Mouse (Mus musculus): ENCODE results near the gene Jmjd8. TPM values are rescaled to one million over a fixed set of nuclear protein-coding genes. Genes with fewer than 3 reads are reported as not detected.
"Not testable (repeated sequence)": the region's sequence is repeated elsewhere in the genome, so short reads cannot be mapped to it uniquely, and the experiment has no call there.

The Jmjd8 gene
- polyA plus RNA-seq, 2 experiments from 2014 or later, result 11.4 to 21.9 TPM

DNA sequence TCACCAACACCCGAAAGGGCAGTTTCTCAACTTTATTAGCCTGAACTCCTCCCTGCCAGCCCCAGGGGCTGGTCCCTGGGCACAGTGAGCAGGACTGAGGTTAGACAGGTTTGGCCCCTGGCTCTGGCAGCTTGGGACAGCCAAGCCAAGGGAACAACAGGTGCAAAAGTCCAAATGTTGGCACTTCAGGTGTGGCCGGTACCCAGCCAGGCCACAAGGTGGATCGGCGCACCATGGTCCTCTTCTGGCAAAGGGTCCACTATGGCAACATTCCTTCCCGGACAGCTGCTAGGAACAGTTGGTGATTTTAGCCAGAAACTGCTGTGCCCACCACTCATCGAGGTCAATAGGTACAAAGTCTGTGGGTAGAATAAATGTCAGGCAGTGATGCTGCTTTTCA is 35.0 kb downstream of the Jmjd8 start:
- no peak for ATAC-seq

DNA sequence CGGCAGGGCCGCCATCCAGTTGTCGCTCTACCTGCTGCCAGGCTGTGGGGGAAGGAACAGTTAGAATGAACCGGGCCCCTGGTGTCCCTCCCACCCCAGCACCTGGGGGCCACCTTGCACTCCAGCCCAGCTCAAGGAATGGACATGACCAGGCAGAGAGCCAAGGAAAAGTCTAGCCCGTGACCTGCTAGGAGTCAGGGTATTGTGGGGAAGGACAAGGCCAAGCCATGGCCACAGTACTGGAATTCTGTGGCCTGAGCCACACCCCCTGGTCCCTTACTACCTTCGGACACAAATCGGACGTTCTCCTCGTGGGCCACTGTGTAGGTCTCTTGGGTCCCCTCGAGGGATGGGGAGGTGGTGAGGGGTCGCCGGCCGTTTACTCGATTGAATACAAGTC is 35.6 kb downstream of the Jmjd8 start:
- no peak for ATAC-seq

DNA sequence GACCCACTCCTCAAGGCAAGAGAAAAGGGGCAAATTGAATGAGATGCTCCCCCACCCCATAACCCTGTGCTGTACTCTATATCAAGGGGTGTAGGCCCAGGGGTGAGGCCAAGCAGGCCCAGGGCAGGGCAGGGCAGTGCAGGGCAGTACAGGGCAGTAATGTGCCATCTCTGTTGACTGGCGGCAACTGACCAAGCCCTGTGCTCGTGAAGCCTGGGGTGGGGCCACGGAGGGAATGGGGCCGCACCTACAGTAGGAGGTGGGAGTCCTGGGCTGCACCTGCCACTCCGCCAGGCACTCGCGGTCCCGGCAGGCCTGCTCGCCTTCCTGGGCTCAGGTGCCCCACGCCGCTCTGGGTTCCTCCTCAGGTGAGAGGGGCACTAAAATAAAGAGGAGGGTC is 36.6 kb downstream of the Jmjd8 start:
- no peak for ATAC-seq

DNA sequence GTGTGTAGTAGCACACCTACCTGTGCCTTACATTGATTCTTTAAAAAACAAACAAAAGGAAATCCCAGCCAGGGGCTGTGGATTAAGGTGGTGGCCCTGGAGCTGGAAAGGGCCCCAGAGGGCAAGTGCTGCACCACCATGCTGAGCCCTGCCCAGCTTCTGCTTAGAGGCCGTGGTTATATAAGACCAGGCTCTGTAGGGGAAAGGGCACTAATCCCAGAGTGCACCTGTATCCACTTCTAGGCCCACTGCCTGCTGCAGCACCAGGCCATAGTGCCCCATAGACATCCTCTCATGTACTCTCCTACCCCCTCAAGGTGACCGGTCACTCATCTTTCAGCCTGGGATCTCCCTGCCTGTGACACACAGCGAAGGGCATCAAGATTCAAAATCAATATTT is 37.5 kb downstream of the Jmjd8 start:
- no peak for ATAC-seq

DNA sequence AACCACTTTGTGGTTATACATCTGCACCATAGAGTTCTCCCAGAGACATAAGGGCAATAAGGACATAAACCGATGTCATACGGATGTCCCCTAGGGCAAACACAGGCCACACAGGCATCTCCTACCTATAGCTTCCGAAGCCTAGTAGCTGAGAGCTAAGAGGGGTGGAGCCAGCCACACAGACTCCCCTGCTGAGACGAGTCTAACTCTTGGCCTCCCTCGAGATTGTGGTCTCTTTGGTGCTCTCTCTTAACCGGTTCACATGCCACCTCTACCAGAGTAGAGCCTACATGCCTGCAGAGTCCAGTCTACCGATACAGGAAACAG is 38.8 kb downstream of the Jmjd8 start:
- ATAC-seq, result no peak

DNA sequence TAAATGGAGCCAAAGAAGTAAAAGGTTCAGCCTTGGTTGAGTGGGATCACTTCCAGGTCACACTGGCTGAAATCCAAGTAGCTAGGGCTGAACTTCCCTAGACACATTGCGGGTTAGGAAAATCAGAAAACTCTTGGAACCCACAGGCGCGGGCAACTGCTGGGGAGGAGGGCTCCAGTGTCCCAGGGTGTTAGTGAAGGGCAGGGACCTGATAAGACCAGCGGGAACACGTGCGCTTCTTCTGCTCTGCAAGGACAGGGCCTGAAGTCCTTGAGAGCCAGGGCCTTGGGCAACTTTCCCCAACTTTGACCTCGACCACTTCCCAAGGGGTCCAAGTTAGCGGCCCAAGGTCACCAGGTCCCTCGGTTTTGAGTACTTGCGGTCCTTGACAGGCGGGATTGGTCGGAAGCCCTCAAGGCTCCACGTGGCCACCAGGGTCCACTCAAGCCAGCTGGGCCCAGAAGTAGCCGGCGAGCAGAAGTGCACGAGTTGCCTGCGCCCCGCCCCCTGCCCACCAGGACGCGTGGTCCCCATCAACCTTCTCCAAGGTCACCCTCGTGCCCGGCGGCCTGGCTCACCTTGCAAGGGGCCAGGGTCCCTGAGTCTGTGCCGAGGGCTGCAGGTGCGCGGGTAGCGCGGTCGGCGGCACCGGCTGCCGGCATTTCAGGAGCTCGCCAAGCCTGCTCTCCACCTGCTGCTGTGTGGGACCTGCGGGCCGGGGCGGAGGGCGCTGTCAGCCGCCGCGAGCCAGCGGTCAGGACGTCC is 39.4 kb downstream of the Jmjd8 start:
- ATAC-seq, result no peak

DNA sequence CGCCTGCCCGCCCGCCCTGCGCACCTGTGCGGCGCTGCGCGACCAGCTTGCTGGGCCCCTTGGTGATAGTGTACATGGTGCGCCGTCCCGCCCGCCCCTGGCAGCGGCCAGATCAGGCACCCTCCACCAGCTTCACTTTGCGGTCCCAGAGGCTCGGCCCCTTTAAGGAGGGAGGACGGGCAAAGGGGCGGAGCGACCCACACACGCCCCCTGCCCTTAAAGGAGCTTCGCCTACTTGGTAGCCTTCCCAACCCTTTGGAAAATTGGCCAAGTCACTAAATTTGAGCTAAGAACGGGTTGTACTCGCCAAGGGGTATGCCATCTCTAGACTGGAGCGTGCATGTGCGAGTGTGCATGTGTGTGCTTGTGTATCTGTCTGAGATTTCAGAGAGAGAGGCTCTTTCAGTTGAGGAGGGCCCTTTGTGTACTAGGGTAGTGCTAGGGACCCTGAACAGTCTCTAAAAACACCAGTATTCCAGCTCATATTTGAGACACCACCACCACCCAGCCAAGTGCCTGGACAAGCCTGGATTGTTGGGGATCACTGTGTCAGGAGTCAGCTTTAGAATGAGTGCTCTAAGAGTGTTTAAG is 40.0 kb downstream of the Jmjd8 start, which contains the start of gene Mcrip2:
Gene Mcrip2 (minus strand): TSS at position 164 of the 591 bp plus-strand sequence.
- peak; percentile 73 for ATAC-seq

DNA sequence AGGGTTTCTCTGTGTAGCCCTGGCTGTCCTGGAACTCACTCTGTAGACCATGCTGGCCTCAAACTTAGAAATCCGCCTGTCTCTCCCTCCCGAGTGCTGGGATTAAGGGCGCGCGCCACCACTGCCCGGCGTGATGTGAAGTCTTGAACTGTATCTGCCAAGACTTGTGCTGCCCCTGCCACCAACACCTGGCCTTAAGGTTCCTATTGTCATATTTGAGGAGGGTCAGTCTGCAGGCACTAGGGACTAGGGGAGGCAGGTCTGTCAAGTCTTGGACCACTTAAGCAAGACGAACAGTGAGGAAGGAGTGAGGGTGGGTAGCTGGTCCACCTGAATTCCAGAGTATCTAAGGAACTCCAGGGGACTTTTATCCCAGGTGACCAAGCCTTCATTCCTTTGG is 40.8 kb downstream of the Jmjd8 start:
- no peak for ATAC-seq

DNA sequence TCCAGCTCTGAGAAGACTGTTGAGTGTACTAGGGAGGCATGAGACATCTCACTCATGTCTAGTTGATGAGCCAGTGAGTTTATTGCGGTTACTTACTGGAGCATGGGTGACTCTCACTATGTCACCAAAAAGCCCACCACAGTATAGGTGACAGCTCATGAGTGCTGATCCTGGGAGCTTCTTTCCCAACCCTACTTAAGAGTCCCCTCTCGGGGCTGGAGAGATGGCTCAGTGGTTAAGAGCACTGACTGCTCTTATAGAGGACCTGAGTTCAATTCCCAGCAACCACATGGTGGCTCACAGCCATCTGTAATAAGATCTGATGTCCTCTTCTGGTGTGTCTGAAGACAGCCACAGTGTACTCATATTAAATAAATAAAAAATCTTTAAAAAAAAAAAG is 41.3 kb downstream of the Jmjd8 start:
- ATAC-seq, result no peak

DNA sequence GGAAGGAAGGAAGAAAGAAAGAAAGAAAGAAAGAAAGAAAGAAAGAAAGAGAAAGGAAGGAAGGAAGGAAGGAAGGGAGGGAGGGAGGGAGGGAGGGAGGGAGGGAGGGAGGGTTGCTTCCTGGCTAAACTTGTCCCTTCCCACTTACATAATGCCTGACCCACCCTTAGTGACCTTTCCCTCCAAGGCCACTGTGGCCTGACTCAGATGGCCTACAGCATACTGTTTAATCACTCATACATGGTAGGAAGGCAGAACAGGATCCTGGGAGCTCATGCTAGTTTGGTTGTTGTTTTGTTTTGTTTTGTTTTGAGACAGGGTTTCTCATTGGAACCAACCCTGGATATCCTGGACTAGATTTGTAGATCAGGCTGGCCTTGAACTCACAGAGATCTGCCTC is 42.9 kb downstream of the Jmjd8 start:
- ATAC-seq, result not testable (repeated sequence)

DNA sequence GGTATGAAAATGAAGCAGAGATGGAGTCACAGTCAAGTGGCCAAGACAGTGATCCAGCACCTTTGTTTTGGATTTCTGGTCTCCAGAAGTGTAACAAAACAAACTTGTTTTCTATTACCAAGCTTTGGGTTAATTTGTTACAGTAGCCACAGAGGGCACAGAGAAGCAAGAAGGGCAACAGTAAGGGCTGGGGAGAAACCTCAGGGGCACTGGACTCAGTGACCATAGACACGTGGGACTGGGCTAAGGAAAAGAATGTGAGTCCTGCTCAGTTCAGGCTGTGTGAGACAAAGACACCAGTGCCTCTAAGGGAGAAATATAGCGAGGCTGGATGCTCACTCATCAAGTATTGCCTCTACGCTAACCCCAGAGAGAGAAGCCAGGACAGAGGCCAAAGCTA is 44.0 kb downstream of the Jmjd8 start:
- ATAC-seq, result no peak

DNA sequence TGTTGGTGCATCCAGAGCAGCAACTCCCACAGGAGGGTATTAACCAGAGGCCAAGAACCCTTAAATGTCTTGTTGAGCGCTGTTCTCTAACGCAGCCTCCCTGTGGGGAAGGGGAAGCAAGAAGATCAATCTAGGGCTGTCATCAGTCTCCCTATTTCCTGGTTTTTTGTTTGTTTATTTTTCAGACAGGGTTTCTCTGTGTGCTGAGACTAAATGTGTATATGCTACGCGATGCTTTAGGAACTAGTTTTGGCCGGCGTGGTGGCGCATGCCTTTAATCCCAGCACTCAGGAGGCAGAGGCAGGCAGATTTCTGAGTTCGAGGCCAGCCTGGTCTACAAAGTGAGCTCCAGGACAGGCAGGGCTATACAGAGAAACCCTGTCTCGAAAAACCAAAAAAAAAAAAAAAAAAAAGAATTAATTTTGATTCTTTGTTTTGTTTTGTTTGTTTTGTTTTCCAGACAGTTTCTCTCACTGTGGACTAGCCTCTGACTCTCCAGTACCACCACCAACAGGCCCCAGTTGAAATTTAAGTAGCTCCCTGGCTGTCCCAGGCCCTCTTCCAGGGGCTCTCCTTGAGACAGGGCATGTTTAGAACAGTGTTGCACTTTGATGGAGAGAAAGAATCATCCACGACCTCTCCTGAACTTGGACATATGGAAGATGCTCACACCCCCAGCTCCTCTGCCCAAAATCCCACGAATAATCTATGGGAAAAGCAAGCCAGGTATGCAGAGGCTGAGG is 44.9 kb downstream of the Jmjd8 start:
- ATAC-seq, result no peak

DNA sequence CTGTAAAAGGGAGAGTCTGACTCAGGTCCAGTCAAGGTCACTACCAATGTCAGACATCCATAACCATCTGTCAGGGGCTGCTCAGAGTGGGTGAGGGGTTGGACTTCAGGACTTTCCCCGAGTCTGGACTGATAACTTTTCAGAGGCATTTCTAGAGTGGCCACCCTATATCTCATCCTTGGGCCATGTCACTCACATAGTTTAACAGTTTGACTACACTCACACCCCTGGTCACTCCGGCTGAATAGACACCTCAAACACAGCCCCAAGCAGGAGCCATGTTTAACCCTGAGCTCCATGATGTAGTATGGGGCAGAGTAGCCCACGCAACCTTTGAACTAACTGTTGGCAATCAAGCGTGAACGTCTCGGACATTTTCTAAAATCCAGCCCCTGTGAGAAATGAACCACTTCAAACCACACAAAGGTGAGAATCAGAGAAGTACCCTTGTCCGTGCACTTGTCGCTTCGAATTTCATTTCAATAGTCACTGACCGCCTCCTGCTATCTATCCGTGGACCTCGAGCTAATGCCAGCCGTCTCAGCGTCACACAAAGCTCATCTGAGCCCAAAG is 45.6 kb downstream of the Jmjd8 start:
- no peak for ATAC-seq

DNA sequence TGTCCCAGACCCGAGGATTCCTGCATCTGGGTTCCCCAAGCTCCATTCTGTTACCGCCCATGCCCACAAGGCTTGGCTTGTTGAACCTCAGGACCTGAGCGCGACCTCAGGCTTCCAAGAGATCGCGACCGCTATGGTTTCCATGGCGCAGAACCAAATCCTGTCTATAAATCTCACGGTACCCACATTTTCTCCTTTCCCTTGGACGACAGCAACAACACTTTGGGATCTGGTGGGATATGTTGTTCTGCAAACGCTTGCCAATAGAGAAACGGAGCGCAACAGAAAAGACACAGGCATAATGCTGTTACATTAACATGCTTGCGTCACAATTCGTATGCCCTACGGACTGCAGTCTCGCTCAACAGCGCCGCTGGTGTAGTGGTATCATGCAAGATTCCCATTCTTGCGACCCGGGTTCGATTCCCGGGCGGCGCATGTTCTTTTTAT is 46.1 kb downstream of the Jmjd8 start, which contains the start of gene Mettl26:
Gene Mettl26 (plus strand): TSS at position 354 of the 450 bp plus-strand sequence.
- ATAC-seq, result peak; percentile 59

DNA sequence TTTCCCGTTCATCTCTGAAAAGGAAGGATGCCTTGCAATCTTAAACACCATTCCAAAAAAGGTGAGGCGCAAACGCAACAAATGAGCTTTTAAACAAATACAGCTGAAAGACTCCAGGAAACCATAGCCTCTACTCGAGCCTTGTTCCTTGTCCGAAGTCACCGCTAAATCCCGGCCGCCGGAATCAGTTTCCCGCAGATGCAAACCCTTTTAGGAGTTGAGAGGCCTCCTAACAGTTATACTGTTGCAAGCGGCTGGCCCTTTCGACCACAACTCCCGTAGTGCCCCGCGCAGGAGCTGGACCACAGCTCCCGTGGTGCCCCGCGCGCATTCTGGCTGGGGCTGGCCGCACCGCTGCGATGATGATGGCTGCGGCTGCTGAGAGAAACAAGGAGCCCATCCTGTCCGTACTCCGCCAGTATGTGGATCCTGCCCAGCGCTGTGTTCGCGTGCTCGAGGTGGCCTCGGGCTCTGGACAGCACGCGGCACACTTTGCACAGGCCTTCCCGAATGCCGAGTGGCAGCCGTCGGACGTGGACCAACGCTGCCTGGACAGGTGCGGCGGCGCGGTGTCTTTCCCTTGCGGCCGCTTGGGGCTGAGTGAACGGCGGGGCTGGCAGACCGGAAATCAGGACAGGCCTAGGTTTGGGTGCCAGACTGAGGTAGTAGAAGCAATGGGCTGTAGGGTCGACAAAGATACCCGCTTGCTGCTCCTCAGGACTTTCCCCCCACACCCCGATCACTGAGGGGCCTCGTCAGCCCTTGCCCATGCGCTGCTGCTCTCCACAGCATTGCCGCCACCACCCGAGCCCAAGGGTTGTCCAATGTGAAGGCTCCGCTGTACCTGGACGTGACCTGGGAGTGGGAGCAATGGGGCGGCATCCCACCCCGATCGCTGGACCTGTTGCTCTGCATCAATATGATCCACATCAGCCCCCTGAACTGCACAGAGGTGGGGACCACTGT is 46.8 kb downstream of the Jmjd8 start:
- peak; percentile 70 for ATAC-seq

DNA sequence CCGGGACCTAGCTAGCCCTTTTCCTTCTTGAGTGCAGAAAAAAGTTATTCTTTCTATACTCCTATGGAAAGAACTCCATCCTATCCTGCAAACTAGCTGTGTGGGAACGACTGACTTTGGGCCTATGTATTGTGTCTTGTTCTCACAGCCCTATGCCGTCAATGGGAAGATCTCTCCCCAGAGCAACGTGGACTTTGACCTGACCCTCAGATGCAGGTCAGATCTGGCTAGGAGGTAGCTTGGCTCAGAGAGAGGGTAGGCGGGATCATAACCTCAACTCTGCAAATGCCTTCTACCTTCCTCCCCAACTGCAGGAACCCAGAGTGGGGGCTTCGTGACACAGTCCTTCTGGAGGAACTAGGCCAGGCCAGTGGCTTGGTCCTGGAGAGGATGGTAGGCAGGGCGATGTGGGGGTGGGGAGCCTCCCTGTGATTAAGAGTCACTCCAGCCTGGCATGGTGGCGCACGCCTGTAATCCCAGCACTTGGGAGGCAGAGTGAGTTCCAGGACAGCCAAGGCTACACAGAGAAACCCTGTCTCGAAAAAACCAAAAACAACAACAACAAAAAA is 47.8 kb downstream of the Jmjd8 start:
- no peak for ATAC-seq

DNA sequence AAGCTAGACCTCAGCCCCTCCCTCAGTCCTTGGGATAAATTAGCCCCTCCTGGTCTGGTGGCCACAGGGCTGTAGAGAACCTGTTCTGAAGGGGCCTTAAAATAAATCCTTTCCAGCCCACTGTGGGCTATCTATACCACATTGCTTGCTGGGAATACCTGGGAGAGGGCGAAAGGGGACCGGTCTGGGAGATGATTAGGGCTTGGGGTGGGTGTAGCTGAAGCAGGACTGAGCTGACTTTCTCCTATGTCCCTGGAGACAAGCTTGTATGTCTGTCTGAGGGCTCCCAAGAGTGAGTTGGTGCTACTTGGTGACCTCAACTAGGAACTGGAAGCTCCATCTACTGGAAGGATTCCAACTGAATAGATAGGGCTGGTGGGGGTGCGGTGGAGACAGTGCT is 48.4 kb downstream of the Jmjd8 start:
- ATAC-seq, result no peak

DNA sequence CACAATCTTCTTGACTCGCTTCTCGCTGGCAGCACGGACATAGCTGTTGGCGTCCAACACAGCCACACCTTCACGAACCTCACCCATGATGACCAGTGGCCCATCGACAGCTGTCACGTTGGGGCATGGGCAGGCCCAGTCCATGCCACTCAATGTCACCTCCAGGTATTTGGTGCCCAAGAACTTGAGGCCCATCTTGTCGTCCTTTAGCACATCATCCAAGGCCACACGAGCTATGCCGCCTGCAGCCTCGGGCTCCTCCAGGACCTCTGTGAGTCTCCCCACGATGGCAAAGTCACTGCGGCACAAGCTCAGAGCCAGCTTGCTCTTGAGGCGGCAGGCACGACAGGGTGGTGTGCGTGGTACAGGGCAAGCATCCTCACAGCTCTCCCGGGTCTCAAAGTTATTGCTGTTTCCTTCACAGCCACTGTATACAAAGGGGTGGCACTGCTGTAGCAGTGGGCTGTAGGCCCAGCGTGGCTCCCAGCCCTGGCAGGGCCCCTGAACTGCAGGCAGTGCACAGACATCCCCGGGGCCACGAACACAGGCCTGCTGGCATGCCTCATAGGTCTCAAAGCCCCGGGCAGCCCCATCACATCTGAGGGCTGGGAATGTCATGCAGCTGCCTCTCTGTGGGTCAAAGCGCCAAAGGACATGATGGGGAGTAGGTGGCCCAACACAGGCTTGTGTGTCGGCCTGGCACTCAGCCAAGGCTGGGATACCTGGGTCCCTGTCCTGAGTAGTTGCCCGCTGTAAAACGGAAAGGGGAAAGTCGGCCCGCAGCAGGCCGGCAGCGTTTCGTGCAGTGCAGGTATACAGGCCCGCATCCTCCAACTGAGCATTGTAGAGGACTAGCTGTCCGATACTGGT is 49.3 kb downstream of the Jmjd8 start:
- no peak for ATAC-seq

DNA sequence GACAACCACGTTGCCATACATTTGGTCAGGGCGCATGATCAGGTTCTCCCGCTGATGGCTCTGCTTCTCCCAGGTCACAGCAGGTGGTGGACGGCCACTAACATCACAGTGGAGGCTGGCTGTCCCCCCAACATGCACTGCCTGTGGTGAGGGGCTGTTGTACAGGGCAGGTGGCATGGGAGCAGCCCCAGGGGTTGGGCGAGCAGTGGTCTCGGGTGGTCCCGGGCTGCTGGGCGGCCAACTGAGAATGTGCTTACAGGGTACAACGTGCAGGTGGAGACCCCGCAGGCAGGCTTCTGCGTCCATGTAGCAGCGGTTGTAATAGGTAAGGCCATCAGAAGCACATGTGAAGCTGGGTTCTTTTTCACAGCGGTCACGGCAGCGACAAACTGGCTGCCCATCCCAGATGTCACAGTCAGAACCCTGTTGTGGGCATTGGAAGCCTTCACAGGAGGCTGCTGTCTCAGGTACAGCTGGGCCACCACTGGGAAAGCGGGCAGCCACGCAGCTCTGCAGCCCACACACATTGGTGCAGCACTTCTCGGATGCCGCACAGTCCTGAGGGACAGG is 50.0 kb downstream of the Jmjd8 start:
- ATAC-seq, result no peak

DNA sequence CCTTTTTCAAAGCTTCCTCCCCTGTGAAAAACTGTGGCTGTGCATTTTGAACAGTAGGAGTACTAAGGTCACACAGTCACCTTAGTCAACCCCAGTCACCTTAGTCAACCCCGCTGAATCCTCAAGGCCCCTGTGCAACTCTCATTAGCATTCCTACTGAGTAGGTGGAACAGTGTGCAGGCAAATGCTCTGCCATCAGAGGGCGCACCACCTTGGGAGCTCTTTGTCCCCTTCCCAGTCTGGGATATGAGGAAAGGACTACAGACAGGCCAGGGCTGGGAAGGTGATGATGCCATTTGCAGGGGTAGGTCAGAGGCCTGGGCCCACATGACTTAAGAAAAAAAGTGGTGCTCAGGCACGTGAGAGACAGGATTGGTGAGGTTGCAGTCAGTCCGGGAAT is 50.6 kb downstream of the Jmjd8 start:
- no peak for ATAC-seq

All from activated CD4-positive, CD25-positive, alpha-beta regulatory T cell, adult 4 months (primary cell).